Mouse (Mus musculus) forebrain, embryonic 11.5 days (tissue): Measurements from ENCODE around the gene Suclg2. TPM values are rescaled to one million over a fixed set of nuclear protein-coding genes. Genes with fewer than 3 reads are reported as not detected.

Experiments
- ATAC-seq: fragments of 200-750 bp; cut with Nextera tagmentation; replicated peaks from 2 replicates; pipeline ENCODE4 v1.8.0; 2017; ENCODE audit warnings: moderate TSS enrichment; ENCODE audit not compliant: low FRiP score
- DNase-seq: peaks from one replicate; pipeline ENCODE4 v3.0.0-alpha.2; 2017; ENCODE audit warnings: low spot score
- H3K27ac ChIP-seq: fragments of 300-500 bp; sonication (generic); 2 replicates; pipeline ENCODE4 v1.5.1; 2014; ENCODE audit warnings: low read depth, low read length
- H3K27me3 ChIP-seq: fragments of 300-500 bp; sonication (generic); 2 replicates; pipeline ENCODE4 v1.6.1; 2014; ENCODE audit warnings: mild to moderate bottlenecking, low read length, mixed read lengths; ENCODE audit not compliant: control insufficient read depth, insufficient read depth
- H3K36me3 ChIP-seq: fragments of 300-500 bp; sonication (generic); 2 replicates; pipeline ENCODE4 v1.6.1; 2014; ENCODE audit warnings: mild to moderate bottlenecking, low read length, moderate library complexity, mixed read lengths; ENCODE audit not compliant: control insufficient read depth, insufficient read depth
- H3K4me1 ChIP-seq: fragments of 300-500 bp; sonication (generic); replicated peaks from 2 replicates; pipeline ENCODE4 v1.6.1; 2014; ENCODE audit warnings: low read length, mixed read lengths; ENCODE audit not compliant: control insufficient read depth, insufficient read depth
- H3K4me2 ChIP-seq: fragments of 300-500 bp; sonication (generic); 2 replicates; pipeline ENCODE4 v1.6.1; 2014; ENCODE audit warnings: low read depth, mild to moderate bottlenecking, low read length, moderate library complexity, mixed read lengths; ENCODE audit not compliant: severe bottlenecking
- H3K4me3 ChIP-seq: fragments of 300-500 bp; sonication (generic); 2 replicates; pipeline ENCODE4 v1.5.1; 2014; ENCODE audit warnings: low read depth, low read length
- H3K9ac ChIP-seq: fragments of 300-500 bp; sonication (generic); 2 replicates; pipeline ENCODE4 v1.6.1; 2014; ENCODE audit warnings: low read length
- H3K9me3 ChIP-seq: fragments of 300-500 bp; sonication (generic); 2 replicates; pipeline ENCODE4 v1.6.1; 2016; ENCODE audit warnings: low read length, mixed read lengths; ENCODE audit not compliant: control insufficient read depth
- WGBS: fragments of 180-500 bp; shearing (Covaris S2); extraction: QIAGEN DNeasy Blood & Tissue Kit; methylation state at CpG from one replicate; pipeline ENCODE4 v1.1.7; 2014; 5-methylcytosine and 5-hydroxymethylcytosine counted together
- polyA plus RNA-seq: library from polyadenylated mRNA; unstranded; fragments of >200 nt; fragmentation: Nextera tagmentation; extraction: Ambion mirVana; gene quantifications from 2 replicates; pipeline ENCODE4 v1.2.1, GENCODE M21; 2014

The Suclg2 gene
- polyA plus RNA-seq, 1 experiment from 2014 or later = 52.9 TPM

DNA sequence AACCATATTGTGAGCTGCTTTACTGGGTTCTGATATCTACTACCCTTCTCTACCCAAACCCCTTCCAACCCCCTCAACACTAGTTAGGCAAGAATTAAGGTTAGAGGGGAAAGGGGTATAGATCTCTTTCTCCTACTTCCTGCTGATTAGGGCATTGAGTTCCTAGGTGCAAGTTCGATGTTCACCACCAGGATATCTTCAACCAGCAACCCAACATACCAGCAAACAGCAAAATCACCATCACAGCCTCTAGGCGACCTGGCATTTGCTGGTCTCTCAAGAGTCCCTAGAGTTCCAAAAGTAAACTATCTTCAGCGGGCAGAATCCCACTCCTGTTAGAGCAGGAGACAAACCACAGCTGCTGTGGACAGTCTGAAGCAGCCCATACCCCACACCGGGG lies 33.4 kb downstream of the Suclg2 start:
- Histone ChIP-seq H3K9me3 (no peaks in the 10 kb centered on the region), H3K4me2 (no peak overlapping the region), H3K27ac (no peak overlapping the region), H3K9ac (no peak overlapping the region), H3K4me1 (no peaks in the 10 kb centered on the region; the same call in 1 of the 2 replicates), H3K36me3 (no peaks in the 10 kb centered on the region), H3K4me3 (no peak overlapping the region), H3K27me3 (no peaks in the 10 kb centered on the region)
- WGBS = 90% methylated on average over 4 of the region's 4 CpGs
- DNase-seq (no peak), ATAC-seq (no peak)

DNA sequence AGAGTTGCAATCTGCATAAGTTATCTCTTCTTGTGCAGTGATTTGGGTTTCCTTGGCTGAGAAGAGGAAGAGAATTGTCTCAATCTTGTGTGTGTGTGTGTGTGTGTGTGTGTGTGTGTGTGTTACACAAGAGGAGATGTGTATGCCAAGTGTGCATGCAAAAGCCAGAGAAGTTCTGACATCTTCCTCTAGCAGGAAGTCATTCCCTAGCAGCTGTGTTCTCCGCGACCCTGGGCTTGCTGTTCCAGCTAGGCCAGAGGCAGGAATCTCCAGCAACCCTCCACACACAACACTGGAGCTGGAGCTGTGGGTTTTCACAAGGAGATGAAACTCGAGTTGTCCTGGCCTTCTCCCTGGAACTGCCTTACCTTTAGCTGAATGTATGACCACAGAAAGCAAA lies 38.9 kb downstream of the Suclg2 start:
- ATAC-seq (no peak), DNase-seq (no peak)
- Histone ChIP-seq H3K4me1 (peaks cover 2% of the 10 kb centered on the region; the same call in 1 of the 2 replicates), H3K36me3 (no peaks in the 10 kb centered on the region), H3K9ac (no peak overlapping the region), H3K27me3 (no peaks in the 10 kb centered on the region), H3K27ac (no peak overlapping the region), H3K9me3 (no peaks in the 10 kb centered on the region), H3K4me2 (no peak overlapping the region), H3K4me3 (no peak overlapping the region)
- 70% methylated on average over 3 of the region's 3 CpGs for WGBS

DNA sequence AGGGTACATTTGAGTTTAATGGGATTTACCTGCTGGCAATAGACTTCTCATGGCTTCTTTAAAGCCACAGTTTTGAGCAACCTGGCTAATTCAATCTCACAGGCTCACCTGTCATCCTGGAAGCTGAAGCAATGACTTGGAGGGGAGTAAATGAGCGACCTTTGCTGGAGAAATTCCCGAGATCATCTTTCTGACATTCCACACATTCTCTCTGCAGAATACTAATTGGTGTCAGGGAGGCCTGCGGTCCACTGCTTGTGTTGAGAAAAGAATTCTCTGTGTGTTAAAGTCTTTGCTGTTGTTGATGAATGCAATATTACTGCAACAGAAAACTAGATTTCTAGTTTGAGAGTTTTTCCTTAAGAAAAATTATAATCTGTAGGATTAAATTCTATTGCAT lies 39.3 kb downstream of the Suclg2 start:
- Histone ChIP-seq H3K4me3 (no peak overlapping the region), H3K27ac (no peak overlapping the region), H3K9me3 (no peaks in the 10 kb centered on the region), H3K4me1 (peaks cover 2% of the 10 kb centered on the region; the same call in 1 of the 2 replicates), H3K27me3 (no peaks in the 10 kb centered on the region), H3K36me3 (no peaks in the 10 kb centered on the region), H3K9ac (no peak overlapping the region), H3K4me2 (no peak overlapping the region)
- ATAC-seq = no peak
- WGBS = 46% methylated on average over 3 of the region's 3 CpGs
- DNase-seq = no peak

DNA sequence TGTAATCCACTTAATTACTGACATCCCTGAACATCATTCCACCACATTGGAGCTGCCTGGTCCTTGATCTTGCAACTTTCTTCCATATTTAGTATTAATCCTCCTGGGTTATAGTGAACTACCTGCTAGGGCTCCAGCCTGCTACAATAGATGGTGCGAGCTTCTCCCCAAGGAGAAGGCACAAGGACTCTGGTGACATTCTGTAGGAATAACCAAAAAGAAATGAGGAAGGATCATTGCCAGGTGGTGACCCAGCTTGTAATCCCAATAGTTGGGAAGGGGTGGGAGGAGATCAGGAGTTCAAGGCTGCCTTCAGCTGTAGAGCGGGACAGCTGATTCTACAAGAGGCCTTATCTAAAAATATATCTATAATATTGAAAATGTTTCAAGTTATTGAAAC lies 41.6 kb downstream of the Suclg2 start:
- 93% methylated on average over 2 of the region's 2 CpGs for WGBS
- no peaks in the 10 kb centered on the region for H3K36me3 ChIP-seq
- no peaks in the 10 kb centered on the region for H3K27me3 ChIP-seq
- H3K27ac ChIP-seq = no peak overlapping the region
- no peaks in the 10 kb centered on the region for H3K9me3 ChIP-seq
- no peak overlapping the region for H3K9ac ChIP-seq
- no peak overlapping the region for H3K4me2 ChIP-seq
- H3K4me1 ChIP-seq = peaks cover 2% of the 10 kb centered on the region; the same call in 1 of the 2 replicates
- no peak overlapping the region for H3K4me3 ChIP-seq
- no peak for ATAC-seq
- DNase-seq = no peak

DNA sequence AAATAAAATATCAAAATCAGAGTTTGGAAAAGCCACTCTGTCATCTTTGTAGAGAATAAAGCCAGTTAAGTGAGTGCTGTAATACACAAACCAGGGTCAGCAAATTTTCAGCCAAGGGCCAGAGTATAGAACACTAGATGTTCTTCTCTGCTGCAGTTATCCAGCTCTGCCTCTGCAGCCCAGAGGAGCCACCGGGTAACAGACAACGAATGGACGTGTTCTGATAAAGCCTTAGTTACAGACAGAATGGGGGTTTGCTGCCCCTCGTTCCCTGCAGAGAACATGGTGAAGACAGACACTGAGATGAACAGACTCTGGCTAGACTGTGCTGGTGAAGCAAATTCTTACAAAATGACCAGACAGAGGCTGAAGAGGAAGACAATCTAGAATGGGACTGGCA lies 42.2 kb downstream of the Suclg2 start:
- Histone ChIP-seq H3K9ac (no peak overlapping the region), H3K9me3 (no peaks in the 10 kb centered on the region), H3K27ac (no peak overlapping the region), H3K36me3 (no peaks in the 10 kb centered on the region), H3K4me2 (no peak overlapping the region), H3K27me3 (no peaks in the 10 kb centered on the region), H3K4me3 (no peak overlapping the region), H3K4me1 (peaks cover 2% of the 10 kb centered on the region; the same call in 1 of the 2 replicates)
- DNase-seq = no peak
- 46% methylated on average over 4 of the region's 4 CpGs for WGBS
- ATAC-seq = no peak

DNA sequence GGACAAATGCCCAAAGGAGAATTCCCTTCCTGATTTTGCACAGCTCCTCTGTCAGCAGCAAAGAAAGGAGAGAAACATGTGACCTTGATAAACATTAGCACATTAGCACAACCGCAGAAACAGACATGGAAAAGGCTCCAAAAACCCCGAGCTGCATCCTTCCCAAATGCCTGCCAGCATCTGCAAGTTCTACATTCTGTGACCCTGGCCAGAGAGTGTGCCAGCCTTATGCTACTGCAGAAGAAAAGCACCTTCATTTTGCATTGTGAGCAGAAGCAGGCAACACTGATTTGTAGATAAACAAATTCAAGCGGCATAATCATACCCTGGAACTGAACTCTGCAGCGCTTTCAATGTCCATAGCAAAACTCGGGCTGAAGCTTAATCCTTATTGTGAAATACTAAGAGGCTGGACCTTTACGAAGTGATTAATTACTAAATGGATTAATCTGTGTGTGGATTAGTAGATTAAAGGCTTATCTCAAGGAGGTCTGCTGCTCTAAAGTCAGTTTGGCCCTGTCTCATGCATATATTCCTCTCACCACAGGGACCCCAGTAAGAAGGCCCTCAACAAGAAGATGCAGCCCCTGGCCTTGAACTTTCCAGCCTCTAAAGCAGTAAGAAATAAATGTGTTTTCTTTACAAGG lies 43.4 kb downstream of the Suclg2 start:
- no peak for DNase-seq
- H3K27ac ChIP-seq = no peak overlapping the region
- H3K4me2 ChIP-seq = no peak overlapping the region
- peaks cover 2% of the 10 kb centered on the region; the same call in 1 of the 2 replicates for H3K4me1 ChIP-seq
- H3K36me3 ChIP-seq = no peaks in the 10 kb centered on the region
- no peak overlapping the region for H3K4me3 ChIP-seq
- no peak for ATAC-seq
- no peaks in the 10 kb centered on the region for H3K9me3 ChIP-seq
- whole genome bisulfite sequencing = 27% methylated on average over 6 of the region's 6 CpGs
- H3K9ac ChIP-seq = no peak overlapping the region
- no peaks in the 10 kb centered on the region for H3K27me3 ChIP-seq

DNA sequence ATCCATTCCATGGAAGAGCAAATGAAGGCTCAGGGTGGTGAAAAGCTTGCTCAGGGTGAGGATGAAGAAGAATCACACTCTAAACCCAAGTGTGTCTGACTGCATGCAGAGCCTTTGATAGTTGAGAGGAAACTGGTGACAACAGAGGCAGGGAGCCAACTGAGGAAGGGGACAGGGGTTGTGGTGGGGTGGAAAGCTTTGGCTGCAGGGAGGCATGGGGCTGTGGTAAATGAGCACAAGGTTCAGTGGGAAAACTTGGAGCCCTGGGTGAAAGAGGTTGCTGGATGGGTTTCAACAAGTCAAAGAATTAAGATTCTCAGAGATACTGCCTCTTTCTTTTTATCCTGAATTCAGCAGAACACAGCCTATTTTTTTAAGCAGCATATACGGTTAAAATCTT lies 43.9 kb downstream of the Suclg2 start:
- Histone ChIP-seq H3K27ac (no peak overlapping the region), H3K9me3 (no peaks in the 10 kb centered on the region), H3K9ac (no peak overlapping the region), H3K36me3 (no peaks in the 10 kb centered on the region), H3K4me3 (no peak overlapping the region), H3K27me3 (no peaks in the 10 kb centered on the region), H3K4me1 (peaks cover 2% of the 10 kb centered on the region; the same call in 1 of the 2 replicates), H3K4me2 (no peak overlapping the region)
- DNase-seq (no peak), ATAC-seq (no peak)
- WGBS = 41% methylated on average over 1 of the region's 1 CpGs

DNA sequence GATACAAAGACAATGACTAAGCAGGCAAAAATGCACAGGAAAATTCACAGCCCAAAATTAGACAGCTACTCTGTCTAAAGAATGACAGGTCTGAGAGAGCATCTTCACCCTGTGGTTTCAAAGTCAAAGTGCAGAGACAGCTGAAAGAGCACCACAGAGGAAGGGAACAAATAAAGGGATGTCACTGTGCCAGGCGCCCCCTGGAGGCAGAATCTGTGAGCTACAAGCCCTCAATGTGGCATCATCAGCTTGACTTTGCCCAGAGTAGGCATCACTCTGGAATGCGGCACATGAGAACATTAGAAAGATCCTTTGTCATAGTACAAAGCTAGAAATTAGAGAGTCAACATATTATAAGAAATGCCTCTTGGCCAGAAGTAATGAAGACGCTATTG lies 49.3 kb downstream of the Suclg2 start:
- Histone ChIP-seq H3K9me3 (no peaks in the 10 kb centered on the region), H3K9ac (no peak overlapping the region), H3K27me3 (no peaks in the 10 kb centered on the region), H3K36me3 (no peaks in the 10 kb centered on the region), H3K4me3 (no peak overlapping the region), H3K4me1 (no peaks in the 10 kb centered on the region), H3K27ac (no peak overlapping the region), H3K4me2 (no peak overlapping the region)
- 60% methylated on average over 3 of the region's 3 CpGs for WGBS
- ATAC-seq (no peak), DNase-seq (no peak)

DNA sequence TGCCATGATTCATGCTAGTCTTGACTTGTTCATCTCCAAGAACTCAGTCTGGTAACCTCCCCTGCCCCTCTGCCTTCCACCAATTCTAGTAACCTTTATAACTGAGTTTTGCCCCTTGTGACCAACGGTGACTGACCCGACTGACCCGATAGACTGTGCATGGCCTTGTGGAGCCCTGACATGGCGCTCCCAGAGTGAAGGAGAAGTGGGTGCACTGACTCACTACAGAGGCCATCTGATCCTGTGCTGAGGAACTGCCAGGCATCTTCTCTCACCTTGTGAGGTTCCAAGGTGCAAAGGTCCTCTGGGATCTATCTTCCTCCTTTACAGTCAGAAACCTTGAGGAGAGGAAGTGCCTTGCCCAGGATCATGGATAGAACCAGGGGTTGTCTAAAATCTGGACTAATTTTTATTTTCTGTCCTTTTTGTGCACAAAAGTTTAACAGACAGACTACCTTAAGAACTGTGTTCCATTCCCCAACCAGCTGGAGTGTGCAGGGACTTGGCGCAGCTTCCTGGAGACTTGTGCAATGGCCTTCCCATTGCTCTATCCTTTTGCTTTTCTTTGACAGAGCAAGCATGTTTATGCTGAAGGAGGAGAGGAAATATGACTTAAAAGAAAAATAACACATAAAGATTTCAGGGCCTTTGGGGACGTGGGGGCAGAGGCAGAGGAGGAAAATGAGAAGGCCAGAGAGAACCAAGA lies 49.8 kb downstream of the Suclg2 start:
- DNase-seq (no peak), ATAC-seq (no peak)
- WGBS = 96% methylated on average over 6 of the region's 6 CpGs
- H3K36me3 ChIP-seq = no peaks in the 10 kb centered on the region
- H3K4me1 ChIP-seq = no peaks in the 10 kb centered on the region
- no peak overlapping the region for H3K4me2 ChIP-seq
- no peak overlapping the region for H3K9ac ChIP-seq
- H3K9me3 ChIP-seq = no peaks in the 10 kb centered on the region
- H3K27ac ChIP-seq = no peak overlapping the region
- H3K27me3 ChIP-seq = no peaks in the 10 kb centered on the region
- no peak overlapping the region for H3K4me3 ChIP-seq
